Mouse (Mus musculus) lung, embryonic 16.5 days (tissue): ENCODE data around the gene Sprn. TPM values are rescaled to one million over a fixed set of nuclear protein-coding genes. Genes with fewer than 3 reads are reported as not detected.

Experiments used
- ATAC-seq: fragments of 200-750 bp; cut with Nextera tagmentation; 2 replicates; pipeline ENCODE4 v1.8.0; 2017; ENCODE audit warnings: low read depth, mild to moderate bottlenecking, moderate library complexity
- H3K27ac ChIP-seq: fragments of 300-500 bp; sonication (generic); 2 replicates; pipeline ENCODE4 v1.5.1; 2014; ENCODE audit warnings: mild to moderate bottlenecking, control low read depth, low read length
- H3K27me3 ChIP-seq: fragments of 300-500 bp; sonication (generic); 2 replicates; pipeline ENCODE4 v1.6.1; 2014; ENCODE audit warnings: low read depth, low read length, mixed read lengths; ENCODE audit not compliant: control insufficient read depth, insufficient read depth
- H3K36me3 ChIP-seq: fragments of 300-500 bp; sonication (generic); 2 replicates; pipeline ENCODE4 v1.6.1; 2014; ENCODE audit warnings: low read length; ENCODE audit not compliant: control insufficient read depth, insufficient read depth
- H3K4me1 ChIP-seq: fragments of 300-500 bp; sonication (generic); replicated peaks from 2 replicates; pipeline ENCODE4 v1.6.1; 2014; ENCODE audit warnings: low read length, mixed read lengths; ENCODE audit not compliant: control insufficient read depth, insufficient read depth
- H3K4me2 ChIP-seq: fragments of 300-500 bp; sonication (generic); 2 replicates; pipeline ENCODE4 v1.6.1; 2014; ENCODE audit warnings: low read depth, low read length, control low read depth
- H3K4me3 ChIP-seq: fragments of 300-500 bp; sonication (generic); 2 replicates; pipeline ENCODE4 v1.5.1; 2014; ENCODE audit warnings: mild to moderate bottlenecking, low read length, control low read depth
- H3K9ac ChIP-seq: fragments of 300-500 bp; sonication (generic); 2 replicates; pipeline ENCODE4 v1.6.1; 2014; ENCODE audit warnings: low read length, control low read depth
- H3K9me3 ChIP-seq: fragments of 300-500 bp; sonication (generic); 2 replicates; pipeline ENCODE4 v1.6.1; 2016; ENCODE audit warnings: low read length; ENCODE audit not compliant: control insufficient read depth
- WGBS: fragments of 180-500 bp; shearing (Covaris S2); extraction: QIAGEN DNeasy Blood & Tissue Kit; methylation state at CpG from one replicate; pipeline ENCODE4 v1.1.7; 2014; 5-methylcytosine and 5-hydroxymethylcytosine counted together
- polyA plus RNA-seq: library from polyadenylated mRNA; unstranded; fragments of >200 nt; fragmentation: Nextera tagmentation; extraction: Ambion mirVana; gene quantifications from 2 replicates; pipeline ENCODE4 v1.2.1, GENCODE M21; 2015

Gene Sprn
- polyA plus RNA-seq, 1 experiment from 2014 or later, result 0.41 TPM

- H3K4me3 ChIP-seq, result no peak overlapping the region
- ATAC-seq, result no peak
- 61% methylated on average over 18 of the region's 18 CpGs for WGBS
- H3K36me3 ChIP-seq, result no peaks in the 10 kb centered on the region
- no peaks in the 10 kb centered on the region for H3K4me1 ChIP-seq
- no peak overlapping the region for H3K4me2 ChIP-seq
- H3K27ac ChIP-seq, result no peak overlapping the region
- no peaks in the 10 kb centered on the region; the same call in 1 of the 2 replicates for H3K27me3 ChIP-seq
- no peaks in the 10 kb centered on the region for H3K9me3 ChIP-seq
- no peak overlapping the region for H3K9ac ChIP-seq
Measured at GRCm38 (mm10) chr7:140186646-140187620, 32.3 kb upstream of the Sprn start.

DNA sequence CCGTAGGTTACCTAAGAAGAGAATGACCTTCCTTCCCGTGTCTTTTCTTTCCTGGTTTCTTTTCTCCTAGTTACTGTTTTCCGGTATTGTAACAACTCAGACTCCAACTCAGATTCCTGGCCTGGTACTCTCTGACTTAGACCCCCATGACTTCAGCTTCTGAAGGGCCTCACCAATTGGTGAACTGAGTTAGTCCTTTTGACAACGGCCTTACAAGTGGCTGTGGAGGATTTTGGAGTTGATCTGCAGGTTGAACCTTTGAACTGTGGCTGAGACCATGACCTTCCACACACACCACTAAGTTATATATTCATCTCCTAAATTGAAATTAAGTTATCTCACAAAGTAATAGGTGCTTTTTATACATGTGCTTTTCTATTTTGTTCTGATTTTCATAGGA, 29.5 kb upstream of the Sprn start:
- Histone ChIP-seq H3K9me3 (no peaks in the 10 kb centered on the region), H3K4me2 (no peak overlapping the region), H3K27ac (no peak overlapping the region), H3K4me1 (no peaks in the 10 kb centered on the region), H3K27me3 (no peaks in the 10 kb centered on the region; the same call in 1 of the 2 replicates), H3K4me3 (no peak overlapping the region), H3K36me3 (no peaks in the 10 kb centered on the region), H3K9ac (no peak overlapping the region)
- no peak for ATAC-seq
- WGBS, result 77% methylated on average over 4 of the region's 4 CpGs

DNA sequence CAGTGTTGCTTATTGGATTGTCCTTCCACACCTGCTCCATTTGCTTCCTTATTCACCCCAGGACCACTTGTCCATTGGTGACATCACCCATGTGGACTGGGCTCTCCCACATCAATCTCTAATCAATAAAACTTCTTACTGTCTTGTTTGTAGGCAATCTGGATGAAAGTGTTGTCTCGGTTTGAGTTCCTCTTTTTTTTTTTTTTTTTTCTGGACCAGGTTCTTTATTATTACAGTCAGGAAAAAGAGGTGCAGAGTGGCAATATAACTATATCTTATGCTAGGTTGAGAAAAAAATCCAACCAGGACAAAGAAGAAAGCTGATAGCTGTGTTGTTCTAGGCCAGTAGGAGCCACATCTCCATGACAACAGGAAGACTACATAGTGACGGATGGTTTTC, 26.0 kb upstream of the Sprn start:
- 74% methylated on average over 2 of the region's 2 CpGs for WGBS
- H3K36me3 ChIP-seq, result no peaks in the 10 kb centered on the region
- H3K9me3 ChIP-seq, result no peaks in the 10 kb centered on the region
- no peak for ATAC-seq
- H3K27me3 ChIP-seq, result no peaks in the 10 kb centered on the region
- H3K4me3 ChIP-seq, result no peak overlapping the region
- no peaks in the 10 kb centered on the region for H3K4me1 ChIP-seq
- no peak overlapping the region for H3K27ac ChIP-seq
- no peak overlapping the region for H3K4me2 ChIP-seq
- H3K9ac ChIP-seq, result no peak overlapping the region

GRCm38 (mm10) chr7:140179176-140179575, 24.5 kb upstream of the Sprn start:
- Histone ChIP-seq H3K9ac (no peak overlapping the region), H3K36me3 (no peaks in the 10 kb centered on the region), H3K27me3 (no peaks in the 10 kb centered on the region), H3K4me1 (no peaks in the 10 kb centered on the region), H3K4me3 (no peak overlapping the region), H3K27ac (no peak overlapping the region), H3K4me2 (no peak overlapping the region), H3K9me3 (no peaks in the 10 kb centered on the region)
- 84% methylated on average over 2 of the region's 2 CpGs for WGBS
- no peak for ATAC-seq

- Histone ChIP-seq H3K4me1 (no peaks in the 10 kb centered on the region), H3K4me3 (no peak within 1 kb of the TSS), H3K9ac (no peak within 1 kb of the TSS), H3K9me3 (no peaks in the 10 kb centered on the region), H3K27me3 (no peaks in the 10 kb centered on the region), H3K27ac (no peak within 1 kb of the TSS), H3K4me2 (no peak within 1 kb of the TSS), H3K36me3 (no peaks in the 10 kb centered on the region)
- ATAC-seq, result no peak
- 42% methylated on average over 1 of the region's 1 CpGs for WGBS
Measured at GRCm38 (mm10) chr7:140172936-140173335, 18.3 kb upstream of the Sprn start, which contains the start of gene Olfr523. TSS of gene Olfr523 (plus strand) at chr7:140173217.

GRCm38 (mm10) chr7:140170863-140171262, 16.2 kb upstream of the Sprn start:
- H3K4me1 ChIP-seq, result no peaks in the 10 kb centered on the region
- H3K4me2 ChIP-seq, result no peak overlapping the region
- no peaks in the 10 kb centered on the region for H3K27me3 ChIP-seq
- H3K4me3 ChIP-seq, result no peak overlapping the region
- H3K9me3 ChIP-seq, result no peaks in the 10 kb centered on the region
- no peak overlapping the region for H3K27ac ChIP-seq
- 90% methylated on average over 3 of the region's 3 CpGs for WGBS
- H3K9ac ChIP-seq, result no peak overlapping the region
- no peak for ATAC-seq
- H3K36me3 ChIP-seq, result no peaks in the 10 kb centered on the region

DNA sequence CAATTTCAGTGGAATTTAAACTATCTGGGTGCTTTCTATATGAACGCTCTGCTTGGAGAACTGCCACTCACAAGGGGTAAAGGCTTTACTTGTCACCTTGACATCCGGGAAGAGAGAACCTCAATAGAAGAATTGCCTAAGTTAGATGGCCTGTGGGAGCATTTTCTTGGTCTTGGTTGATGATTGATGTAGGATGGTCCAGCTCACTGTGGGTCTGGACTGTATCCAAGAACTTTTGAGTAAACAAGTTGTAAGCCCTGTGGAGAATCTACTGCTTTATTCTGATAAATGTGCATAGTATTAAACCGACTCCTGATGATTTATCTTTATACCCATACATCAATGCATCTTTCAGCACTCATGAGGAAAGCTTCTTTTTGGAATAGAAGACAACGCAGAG, 14.7 kb upstream of the Sprn start:
- Histone ChIP-seq H3K27me3 (no peaks in the 10 kb centered on the region), H3K4me2 (no peak overlapping the region), H3K9ac (no peak overlapping the region), H3K4me1 (no peaks in the 10 kb centered on the region), H3K4me3 (no peak overlapping the region), H3K36me3 (no peaks in the 10 kb centered on the region), H3K9me3 (no peaks in the 10 kb centered on the region), H3K27ac (no peak overlapping the region)
- WGBS, result 62% methylated on average over 4 of the region's 4 CpGs
- no peak for ATAC-seq

DNA sequence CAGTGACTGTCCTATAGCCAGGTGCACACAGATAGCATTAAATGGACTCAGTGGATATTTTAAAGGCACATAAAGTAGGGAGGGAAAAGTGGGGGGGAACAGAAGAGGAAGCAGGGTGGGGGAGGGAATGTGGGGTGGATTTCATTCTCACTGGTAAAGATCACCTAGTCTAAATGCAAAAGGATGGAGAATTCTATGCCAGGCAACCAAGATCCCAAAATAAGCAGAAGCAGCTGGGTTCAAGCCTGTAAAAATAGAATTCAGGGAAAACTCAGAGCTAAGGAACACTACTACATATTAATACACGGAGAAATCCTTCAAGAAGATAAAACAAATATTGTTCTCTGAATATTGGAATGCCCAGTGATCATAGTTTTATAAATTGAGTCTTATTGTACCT, 13.3 kb upstream of the Sprn start:
- ATAC-seq, result no peak
- Histone ChIP-seq H3K27me3 (no peaks in the 10 kb centered on the region), H3K9me3 (no peaks in the 10 kb centered on the region), H3K4me1 (no peaks in the 10 kb centered on the region), H3K36me3 (no peaks in the 10 kb centered on the region), H3K9ac (no peak overlapping the region), H3K4me2 (no peak overlapping the region), H3K4me3 (no peak overlapping the region), H3K27ac (no peak overlapping the region)
- WGBS, result 57% methylated on average over 1 of the region's 1 CpGs

- Histone ChIP-seq H3K36me3 (no peaks in the 10 kb centered on the region), H3K4me2 (no peak within 1 kb of the TSS), H3K9ac (no peak within 1 kb of the TSS), H3K27ac (no peak within 1 kb of the TSS), H3K9me3 (no peaks in the 10 kb centered on the region), H3K27me3 (no peaks in the 10 kb centered on the region), H3K4me1 (no peaks in the 10 kb centered on the region), H3K4me3 (no peak within 1 kb of the TSS)
- WGBS, result 72% methylated on average over 7 of the region's 7 CpGs
- ATAC-seq, result no peak
Measured at GRCm38 (mm10) chr7:140164664-140165063, 10.0 kb upstream of the Sprn start, which contains the start of gene Olfr522. TSS of gene Olfr522 (minus strand) at chr7:140164764.
